Mouse (Mus musculus) embryonic fibroblast, embryonic 13.5 days (primary cell): ENCODE measurements around the gene Hnrnpc.

ENCODE experiments used
- CTCF ChIP-seq: IDR thresholded peaks from 2 replicates; pipeline ENCODE4 v1.5.1; 2011; ENCODE audit warnings: mild to moderate bottlenecking, control low read depth, low read length, moderate library complexity, borderline replicate concordance; ENCODE audit not compliant: insufficient read depth
- POLR2A ChIP-seq: IDR thresholded peaks from 2 replicates; pipeline ENCODE4 v1.6.1; 2011; ENCODE audit warnings: low read depth, mild to moderate bottlenecking, control low read depth, low read length, moderate library complexity

- no peak for TF ChIP-seq CTCF
- no peak for TF ChIP-seq POLR2A
Measured at GRCm38 (mm10) chr14:52043446-52043845, 60.4 kb downstream of the Hnrnpc start.
